Mouse (Mus musculus) CD4-positive, CD25-positive, alpha-beta regulatory T cell, adult 2 months (primary cell): Measurements from ENCODE around the gene Ccdc177.
"Not testable (repeated sequence)": the region's sequence is repeated elsewhere in the genome, so short reads cannot be mapped to it uniquely, and the experiment has no call there.

Source experiments
- DNase-seq: peaks from one replicate; pipeline ENCODE4 v3.0.0-alpha.2; 2012; ENCODE audit warnings: low read depth, low spot score

Ccdc177 gene

DNA sequence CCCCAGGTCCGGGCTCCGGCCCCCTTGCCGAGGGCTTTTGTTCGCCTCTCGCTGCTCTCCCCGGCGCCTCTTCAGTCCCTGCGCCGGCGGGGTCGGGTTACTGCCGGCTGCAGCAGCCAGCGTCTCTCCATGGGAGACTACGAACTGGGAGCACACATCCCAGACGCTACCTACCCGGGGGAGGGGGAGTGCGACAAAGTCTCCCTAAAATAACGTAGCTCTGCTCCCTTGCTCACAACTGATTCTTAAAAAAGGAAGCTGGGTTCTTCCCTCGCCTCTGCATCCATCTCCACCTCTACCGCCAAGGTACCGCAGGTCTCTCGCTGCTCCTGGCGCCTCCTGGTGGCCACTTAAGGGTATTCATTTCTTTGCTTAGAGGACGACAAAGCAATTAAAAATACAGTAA is at the start of gene Ccdc177:
Ccdc177 (minus strand) TSS at position 292 of the 406 bp plus-strand sequence.
- DNase-seq, result peak; percentile 90

DNA sequence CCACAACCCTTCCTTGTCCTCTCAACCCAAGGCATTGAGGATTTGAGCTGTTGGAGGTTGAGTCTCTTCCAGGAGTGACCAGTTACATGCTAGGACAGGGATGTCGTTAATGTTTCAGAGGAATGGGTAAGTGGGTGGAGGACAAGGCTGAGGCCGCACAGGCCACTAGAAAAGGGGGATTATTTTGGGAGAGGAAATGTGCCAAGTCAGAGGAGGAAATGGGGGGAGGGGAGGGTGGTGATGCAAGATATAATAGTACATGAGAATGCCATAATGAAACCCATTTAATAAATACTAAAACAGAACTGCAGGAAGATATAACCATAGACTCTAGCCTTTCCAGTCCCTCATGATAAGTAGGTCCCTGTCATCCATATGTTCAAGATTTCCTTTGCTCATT is 49.5 kb upstream of the Ccdc177 start:
- DNase-seq, result peak; percentile 19

DNA sequence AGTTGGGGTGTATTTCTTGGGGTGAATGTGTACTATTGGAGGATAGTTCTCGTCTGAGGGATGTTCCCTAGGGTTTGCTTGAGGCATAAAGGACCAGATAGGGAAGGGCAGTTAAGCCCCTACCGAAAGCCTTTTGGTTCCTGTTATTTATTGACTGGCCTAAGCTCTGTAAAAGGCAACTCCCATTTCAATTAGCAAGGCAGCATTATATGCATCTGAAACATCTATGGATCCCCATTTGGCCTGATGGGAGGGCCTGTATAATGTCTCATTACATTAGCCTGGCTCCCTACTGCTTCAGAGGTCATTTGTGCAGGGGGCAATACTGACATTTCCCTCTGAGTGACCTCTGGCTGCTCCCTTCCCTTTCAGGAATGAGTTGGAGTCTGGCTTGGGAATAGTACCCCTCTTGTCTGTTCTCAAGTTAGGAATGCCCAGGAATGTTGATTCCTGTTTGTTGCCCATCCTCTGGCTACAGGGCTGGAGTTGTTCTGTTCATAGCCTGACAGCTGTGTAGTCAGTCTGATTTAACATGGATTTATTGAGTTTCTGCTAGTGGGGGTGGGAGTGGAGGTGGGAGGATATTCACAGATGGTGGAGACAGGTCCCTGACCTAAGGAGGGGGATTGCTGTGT is 47.1 kb upstream of the Ccdc177 start:
- DNase-seq, result no peak

- no peak for DNase-seq
Observed at GRCm38 (mm10) chr12:80804861-80805428, 44.5 kb upstream of the Ccdc177 start.

- no peak for DNase-seq
Observed at GRCm38 (mm10) chr12:80803924-80804323, 43.4 kb upstream of the Ccdc177 start.

DNA sequence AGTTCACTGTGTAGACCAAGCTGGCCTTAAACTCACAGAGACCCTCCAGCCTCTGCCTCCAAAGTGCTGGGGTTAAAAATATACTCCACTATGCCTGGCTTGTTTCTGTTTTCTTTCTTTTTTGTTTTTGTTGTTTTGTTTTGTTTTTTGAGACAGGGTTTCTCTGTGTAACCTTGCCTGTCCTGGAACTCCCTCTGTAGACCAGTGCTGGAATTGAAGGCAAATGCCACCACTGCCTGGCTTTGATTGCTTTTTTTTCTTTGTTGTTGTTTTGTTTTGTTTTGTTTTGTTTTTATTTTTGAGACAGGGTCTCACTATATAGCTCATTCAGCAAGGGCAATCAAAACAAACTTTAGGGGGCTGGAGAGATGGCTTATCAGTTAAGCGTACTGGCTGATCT is 41.0 kb upstream of the Ccdc177 start:
- DNase-seq, result peak; percentile 49

DNA sequence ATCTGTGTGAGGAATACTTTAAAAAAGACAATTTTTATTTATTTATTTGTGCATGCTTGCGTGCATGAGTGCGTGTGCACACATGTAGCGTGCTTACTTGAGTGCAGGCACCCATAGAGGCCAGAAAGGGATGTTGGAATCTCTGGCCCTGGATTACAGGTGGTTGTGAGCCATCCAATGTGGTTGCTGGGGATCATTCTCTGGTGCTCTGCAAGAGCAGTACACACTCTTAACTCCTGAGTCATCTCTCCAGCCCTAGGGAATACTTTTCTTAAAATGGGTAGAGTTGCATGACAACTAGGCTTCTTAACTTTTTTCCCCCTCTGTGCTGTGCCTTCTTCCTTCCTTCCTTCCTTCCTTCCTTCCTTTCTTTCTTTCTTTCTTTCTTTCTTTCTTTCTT is 39.7 kb upstream of the Ccdc177 start:
- DNase-seq, result no peak

DNA sequence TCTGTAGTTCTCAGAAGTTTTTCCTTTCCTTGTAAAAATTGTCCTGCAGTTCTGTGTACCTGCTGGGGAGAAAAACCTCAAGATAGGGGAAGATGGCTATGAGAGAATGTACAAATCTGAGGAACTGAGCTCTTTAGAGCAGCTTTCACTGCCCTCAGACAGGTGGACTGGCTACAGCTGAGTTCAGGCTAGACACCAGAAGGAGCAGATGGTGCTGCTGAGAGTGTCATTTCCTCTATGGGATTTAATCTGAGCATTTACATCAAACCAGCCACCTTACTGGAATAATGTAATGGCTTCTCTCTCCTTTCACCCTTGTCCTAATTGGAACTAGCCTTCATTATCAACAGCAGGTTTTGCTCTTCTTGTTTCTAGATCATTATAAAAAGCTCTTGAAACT is 37.8 kb upstream of the Ccdc177 start:
- no peak for DNase-seq

- peak; percentile 63 for DNase-seq
Observed at GRCm38 (mm10) chr12:80794935-80795785, 34.7 kb upstream of the Ccdc177 start.

DNA sequence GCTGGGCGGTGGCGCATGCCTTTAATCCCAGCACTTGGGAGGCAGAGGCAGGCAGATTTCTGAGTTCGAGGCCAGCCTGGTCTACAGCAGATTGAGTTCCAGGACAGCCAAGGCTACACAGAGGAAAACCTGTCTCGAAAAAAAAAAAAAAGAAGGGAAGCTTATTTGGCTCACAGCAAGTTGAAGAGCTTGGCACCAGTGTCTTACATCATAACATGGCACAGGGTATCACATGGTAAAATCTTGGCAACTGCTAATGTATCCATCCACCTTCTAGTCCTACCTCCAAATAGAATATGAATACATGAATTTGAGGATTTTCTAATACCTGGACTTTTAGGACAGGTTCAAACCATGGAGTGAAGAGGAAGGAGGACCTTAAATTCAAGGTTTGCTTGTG is 34.0 kb upstream of the Ccdc177 start:
- no peak for DNase-seq

GRCm38 (mm10) chr12:80793535-80793934 is 33.0 kb upstream of the Ccdc177 start:
- DNase-seq, result no peak

DNA sequence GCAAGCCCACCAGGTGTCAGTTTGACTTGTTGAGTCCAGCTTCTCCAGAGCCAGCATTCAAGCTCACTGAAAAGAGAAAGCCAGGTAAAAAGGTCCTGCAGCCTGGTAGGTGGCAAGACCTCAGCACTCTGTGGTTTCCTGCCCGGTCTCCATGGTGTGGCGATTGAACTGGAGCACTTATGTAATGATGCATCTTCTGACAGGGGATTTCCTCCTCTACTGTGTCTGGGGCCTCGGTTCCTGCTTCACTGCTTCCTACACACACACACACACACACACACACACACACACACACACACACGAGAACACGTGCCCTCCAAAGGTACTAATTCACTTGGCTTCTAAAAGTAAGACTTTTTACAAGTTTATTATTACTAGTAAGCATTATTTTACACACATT is 32.4 kb upstream of the Ccdc177 start:
- DNase-seq, result peak; percentile 88

- DNase-seq, result peak; percentile 51
Observed at GRCm38 (mm10) chr12:80791571-80792444, 31.3 kb upstream of the Ccdc177 start.

- peak; percentile 82 for DNase-seq
Observed at GRCm38 (mm10) chr12:80790700-80791570, 30.4 kb upstream of the Ccdc177 start.

- DNase-seq, result peak; percentile 100
Observed at GRCm38 (mm10) chr12:80789849-80790694, 29.6 kb upstream of the Ccdc177 start, which contains the start of gene Susd6. Gene Susd6 (plus strand): TSS chr12:80790510.

DNA sequence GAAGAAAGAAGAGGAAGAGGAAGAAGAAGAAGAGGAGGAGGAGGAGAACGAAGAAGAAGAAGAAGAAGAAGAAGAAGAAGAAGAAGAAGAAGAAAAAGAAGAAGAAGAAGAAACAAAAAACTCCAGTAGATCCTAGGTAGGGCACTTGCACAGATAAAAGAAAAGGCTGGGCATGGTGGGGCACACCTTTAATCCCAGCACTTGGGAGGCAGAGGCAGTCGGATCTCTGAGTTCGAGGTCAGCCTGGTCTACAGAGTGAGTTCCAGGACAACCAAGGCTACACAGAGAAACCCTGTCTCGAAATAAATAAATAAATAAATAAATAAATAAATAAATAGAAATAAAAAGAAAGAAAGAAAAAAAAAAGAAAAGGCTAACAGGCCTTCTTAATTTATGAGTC is 28.8 kb upstream of the Ccdc177 start:
- not testable (repeated sequence) for DNase-seq

GRCm38 (mm10) chr12:80788188-80788587 is 27.7 kb upstream of the Ccdc177 start:
- no peak for DNase-seq

- no peak for DNase-seq
Observed at GRCm38 (mm10) chr12:80787604-80788003, 27.1 kb upstream of the Ccdc177 start.

DNA sequence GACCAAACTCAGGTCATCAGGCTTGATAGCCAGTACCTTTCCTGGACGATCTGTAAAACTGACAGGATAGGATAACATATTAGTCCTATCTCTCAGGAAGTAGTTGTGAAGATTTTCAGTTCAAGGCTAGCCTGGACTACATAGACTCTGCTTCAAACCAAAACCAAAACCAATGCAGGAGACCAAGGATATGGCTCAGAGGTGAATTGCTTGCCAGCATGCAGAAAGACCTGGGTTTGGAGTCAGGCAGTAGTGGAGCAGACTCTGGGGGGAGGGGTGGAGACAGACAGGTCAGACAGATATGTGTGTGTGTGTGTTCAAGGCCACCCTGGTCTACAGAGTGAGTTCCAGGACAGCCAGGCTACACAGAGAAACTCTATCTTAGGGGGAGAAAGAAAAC is 26.1 kb upstream of the Ccdc177 start:
- no peak for DNase-seq

DNA sequence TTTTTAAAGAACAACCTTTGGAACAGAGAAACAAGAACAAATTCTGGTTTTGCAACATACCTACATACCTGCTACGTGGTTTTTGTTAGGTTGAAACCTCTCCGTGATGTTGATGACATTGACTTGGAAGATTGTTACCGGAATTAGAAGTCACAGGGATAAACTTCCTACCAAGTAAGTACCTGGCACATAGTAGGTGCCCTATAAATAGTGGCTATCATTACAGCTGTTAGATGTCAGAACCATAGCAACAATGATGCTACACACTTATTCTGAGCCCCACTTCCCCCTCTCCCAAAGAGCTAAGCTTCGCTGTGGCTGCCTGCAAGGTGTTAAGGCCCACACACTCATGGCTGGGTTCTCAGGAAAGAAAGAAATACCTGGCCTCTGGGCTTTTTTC is 25.1 kb upstream of the Ccdc177 start:
- no peak for DNase-seq
